Mouse (Mus musculus): ENCODE results near the gene Lrrc17. TPM values are rescaled to one million over a fixed set of nuclear protein-coding genes. Genes with fewer than 3 reads are reported as not detected.
"Not testable (repeated sequence)": the region's sequence is repeated elsewhere in the genome, so short reads cannot be mapped to it uniquely, and the experiment has no call there.

Lrrc17 gene
- polyA plus RNA-seq, 1 experiment from 2014 or later = 42.8 TPM

GRCm38 (mm10) chr5:21592106-21592505, 48.7 kb downstream of the Lrrc17 start:
- Histone ChIP-seq H3K27ac (replicated peaks; ENCODE audit: low read depth, low read length) (no peak overlapping the region), H3K4me1 (ENCODE audit: control insufficient read depth, insufficient read depth, low read length) (no peaks in the 10 kb centered on the region), H3K4me2 (ENCODE audit: low read depth, low read length) (no peak overlapping the region), H3K9me3 (replicated peaks; ENCODE audit: control insufficient read depth, low read length) (no peaks in the 10 kb centered on the region), H3K9ac (replicated peaks; ENCODE audit: low read length) (no peak overlapping the region), H3K36me3 (replicated peaks; ENCODE audit: control insufficient read depth, insufficient read depth, low read depth, low read length) (no peaks in the 10 kb centered on the region), H3K4me3 (ENCODE audit: low read depth, low read length) (no peak overlapping the region), H3K27me3 (ENCODE audit: control insufficient read depth, insufficient read depth, low read length) (no peaks in the 10 kb centered on the region)
- ATAC-seq (replicated peaks; ENCODE audit: insufficient number of reproducible peaks, low FRiP score, low TSS enrichment, low read depth) (no peak), DNase-seq (ENCODE audit: low spot score) (no peak)
- WGBS = 77% methylated on average over 2 of the region's 2 CpGs

GRCm38 (mm10) chr5:21593201-21593709, 49.9 kb downstream of the Lrrc17 start:
- Histone ChIP-seq H3K27me3 (ENCODE audit: control insufficient read depth, insufficient read depth, low read length) (no peaks in the 10 kb centered on the region), H3K4me2 (ENCODE audit: low read depth, low read length) (no peak overlapping the region)

GRCm38 (mm10) chr5:21599536-21599935, 56.2 kb downstream of the Lrrc17 start:
- not testable (repeated sequence) for H3K27ac ChIP-seq (replicated peaks; ENCODE audit: low read depth, low read length); H3K4me1 ChIP-seq (ENCODE audit: control insufficient read depth, insufficient read depth, low read length); H3K4me3 ChIP-seq (ENCODE audit: low read depth, low read length); H3K4me2 ChIP-seq (ENCODE audit: low read depth, low read length); ATAC-seq (replicated peaks; ENCODE audit: insufficient number of reproducible peaks, low FRiP score, low TSS enrichment, low read depth); H3K9ac ChIP-seq (replicated peaks; ENCODE audit: low read length); H3K36me3 ChIP-seq (replicated peaks; ENCODE audit: control insufficient read depth, insufficient read depth, low read depth, low read length); H3K9me3 ChIP-seq (replicated peaks; ENCODE audit: control insufficient read depth, low read length); DNase-seq (ENCODE audit: low spot score); H3K27me3 ChIP-seq (ENCODE audit: control insufficient read depth, insufficient read depth, low read length)
- WGBS = 76% methylated on average over 2 of the region's 2 CpGs

More at GRCm38 (mm10) chr5:21593201-21593709, 49.9 kb downstream of the Lrrc17 start:
- no peaks in the 10 kb centered on the region for H3K4me1 ChIP-seq (ENCODE audit: control insufficient read depth, insufficient read depth, low read length)
- no peak for DNase-seq (ENCODE audit: low spot score)
- no peaks in the 10 kb centered on the region for H3K36me3 ChIP-seq (replicated peaks; ENCODE audit: control insufficient read depth, insufficient read depth, low read depth, low read length)
- no peak overlapping the region for H3K9ac ChIP-seq (replicated peaks; ENCODE audit: low read length)
- 88% methylated on average over 9 of the region's 9 CpGs for WGBS
- ATAC-seq (replicated peaks; ENCODE audit: insufficient number of reproducible peaks, low FRiP score, low TSS enrichment, low read depth) = no peak
- H3K4me3 ChIP-seq (ENCODE audit: low read depth, low read length) = no peak overlapping the region
- no peak overlapping the region for H3K27ac ChIP-seq (replicated peaks; ENCODE audit: low read depth, low read length)
- H3K9me3 ChIP-seq (replicated peaks; ENCODE audit: control insufficient read depth, low read length) = no peaks in the 10 kb centered on the region

GRCm38 (mm10) chr5:21599961-21600360, 56.6 kb downstream of the Lrrc17 start:
- ATAC-seq (replicated peaks; ENCODE audit: insufficient number of reproducible peaks, low FRiP score, low TSS enrichment, low read depth) = no peak
- no peak overlapping the region for H3K4me3 ChIP-seq (ENCODE audit: low read depth, low read length)
- no peaks in the 10 kb centered on the region for H3K36me3 ChIP-seq (replicated peaks; ENCODE audit: control insufficient read depth, insufficient read depth, low read depth, low read length)
- no peak overlapping the region for H3K9ac ChIP-seq (replicated peaks; ENCODE audit: low read length)
- H3K27ac ChIP-seq (replicated peaks; ENCODE audit: low read depth, low read length) = no peak overlapping the region
- no peak for DNase-seq (ENCODE audit: low spot score)
- no peaks in the 10 kb centered on the region for H3K4me1 ChIP-seq (ENCODE audit: control insufficient read depth, insufficient read depth, low read length)
- no peaks in the 10 kb centered on the region for H3K9me3 ChIP-seq (replicated peaks; ENCODE audit: control insufficient read depth, low read length)
- whole genome bisulfite sequencing = 96% methylated on average over 4 of the region's 4 CpGs
- no peaks in the 10 kb centered on the region for H3K27me3 ChIP-seq (ENCODE audit: control insufficient read depth, insufficient read depth, low read length)
- no peak overlapping the region for H3K4me2 ChIP-seq (ENCODE audit: low read depth, low read length)

GRCm38 (mm10) chr5:21605936-21606335, 62.6 kb downstream of the Lrrc17 start:
- Histone ChIP-seq H3K9ac (replicated peaks; ENCODE audit: low read length) (no peak overlapping the region), H3K36me3 (replicated peaks; ENCODE audit: control insufficient read depth, insufficient read depth, low read depth, low read length) (no peaks in the 10 kb centered on the region)
- no peak for ATAC-seq (replicated peaks; ENCODE audit: insufficient number of reproducible peaks, low FRiP score, low TSS enrichment, low read depth)

GRCm38 (mm10) chr5:21608311-21609304, 65.2 kb downstream of the Lrrc17 start:
- 60% methylated on average over 12 of the region's 12 CpGs for WGBS
- Histone ChIP-seq H3K4me1 (ENCODE audit: control insufficient read depth, insufficient read depth, low read length) (no peaks in the 10 kb centered on the region), H3K36me3 (replicated peaks; ENCODE audit: control insufficient read depth, insufficient read depth, low read depth, low read length) (no peaks in the 10 kb centered on the region), H3K9ac (replicated peaks; ENCODE audit: low read length) (no peak overlapping the region), H3K4me2 (ENCODE audit: low read depth, low read length) (no peak overlapping the region), H3K27ac (replicated peaks; ENCODE audit: low read depth, low read length) (no peak overlapping the region), H3K9me3 (replicated peaks; ENCODE audit: control insufficient read depth, low read length) (no peaks in the 10 kb centered on the region), H3K4me3 (ENCODE audit: low read depth, low read length) (no peak overlapping the region), H3K27me3 (ENCODE audit: control insufficient read depth, insufficient read depth, low read length) (no peaks in the 10 kb centered on the region)
- DNase-seq (ENCODE audit: low spot score) (no peak), ATAC-seq (replicated peaks; ENCODE audit: insufficient number of reproducible peaks, low FRiP score, low TSS enrichment, low read depth) (no peak)

More at GRCm38 (mm10) chr5:21605936-21606335, 62.6 kb downstream of the Lrrc17 start:
- Histone ChIP-seq H3K4me2 (ENCODE audit: low read depth, low read length) (no peak overlapping the region), H3K4me3 (ENCODE audit: low read depth, low read length) (no peak overlapping the region), H3K27me3 (ENCODE audit: control insufficient read depth, insufficient read depth, low read length) (no peaks in the 10 kb centered on the region), H3K9me3 (replicated peaks; ENCODE audit: control insufficient read depth, low read length) (no peaks in the 10 kb centered on the region), H3K4me1 (ENCODE audit: control insufficient read depth, insufficient read depth, low read length) (no peaks in the 10 kb centered on the region), H3K27ac (replicated peaks; ENCODE audit: low read depth, low read length) (no peak overlapping the region)
- no peak for DNase-seq (ENCODE audit: low spot score)
- 67% methylated on average over 6 of the region's 6 CpGs for WGBS

- Histone ChIP-seq H3K9ac (replicated peaks; ENCODE audit: low read length) (no peak overlapping the region), H3K27me3 (ENCODE audit: control insufficient read depth, insufficient read depth, low read length) (no peaks in the 10 kb centered on the region), H3K27ac (replicated peaks; ENCODE audit: low read depth, low read length) (no peak overlapping the region), H3K4me3 (ENCODE audit: low read depth, low read length) (no peak overlapping the region), H3K36me3 (replicated peaks; ENCODE audit: control insufficient read depth, insufficient read depth, low read depth, low read length) (no peaks in the 10 kb centered on the region), H3K9me3 (replicated peaks; ENCODE audit: control insufficient read depth, low read length) (no peaks in the 10 kb centered on the region), H3K4me1 (ENCODE audit: control insufficient read depth, insufficient read depth, low read length) (no peaks in the 10 kb centered on the region), H3K4me2 (ENCODE audit: low read depth, low read length) (no peak overlapping the region)
- ATAC-seq (replicated peaks; ENCODE audit: insufficient number of reproducible peaks, low FRiP score, low TSS enrichment, low read depth) = no peak
- 67% methylated on average over 3 of the region's 3 CpGs for WGBS
- no peak for DNase-seq (ENCODE audit: low spot score)
These were observed 67.6 kb downstream of the Lrrc17 start for GRCm38 (mm10) chr5:21610996-21611395.

- not testable (repeated sequence) for H3K27me3 ChIP-seq (ENCODE audit: control insufficient read depth, insufficient read depth, low read length); H3K4me3 ChIP-seq (ENCODE audit: low read depth, low read length); H3K27ac ChIP-seq (replicated peaks; ENCODE audit: low read depth, low read length); ATAC-seq (replicated peaks; ENCODE audit: insufficient number of reproducible peaks, low FRiP score, low TSS enrichment, low read depth); H3K4me1 ChIP-seq (ENCODE audit: control insufficient read depth, insufficient read depth, low read length); H3K9ac ChIP-seq (replicated peaks; ENCODE audit: low read length); H3K9me3 ChIP-seq (replicated peaks; ENCODE audit: control insufficient read depth, low read length); DNase-seq (ENCODE audit: low spot score); H3K4me2 ChIP-seq (ENCODE audit: low read depth, low read length); H3K36me3 ChIP-seq (replicated peaks; ENCODE audit: control insufficient read depth, insufficient read depth, low read depth, low read length)
- WGBS = 93% methylated on average over 11 of the region's 11 CpGs
These were observed 70.9 kb downstream of the Lrrc17 start for GRCm38 (mm10) chr5:21614299-21614698.

All from embryonic facial prominence, embryonic 11.5 days (tissue).